Mouse (Mus musculus) CD4-positive, CD25-positive, alpha-beta regulatory T cell, adult 4 months (primary cell): ENCODE measurements at regions not wholly inside any gene's neighbourhood (a gene's known extent, or its start where the extent isn't known, plus 50 kb on each side); places are given as distances from the start of the nearest gene placed in this dataset.
A peak's percentile ranks its signal among the peaks of the same experiment; 100 is the strongest.

Experiments used
- ATAC-seq: one replicate; pipeline ENCODE4 v1.8.0; 2017

GRCm38 (mm10) chr13:43852888-43853287 is 68.3 kb downstream of the Cd83 start:
- no peak for ATAC-seq

GRCm38 (mm10) chr13:43854973-43855372 is 70.4 kb downstream of the Cd83 start:
- no peak for ATAC-seq

- ATAC-seq = no peak
Measured at GRCm38 (mm10) chr13:43860932-43861331, 76.4 kb downstream of the Cd83 start.

GRCm38 (mm10) chr13:43861424-43861823 is 76.8 kb downstream of the Cd83 start:
- no peak for ATAC-seq

GRCm38 (mm10) chr13:43862056-43862455 is 77.5 kb downstream of the Cd83 start:
- no peak for ATAC-seq

- ATAC-seq = no peak
Measured at GRCm38 (mm10) chr13:43862586-43862985, 78.0 kb downstream of the Cd83 start.

- ATAC-seq = no peak
Measured at GRCm38 (mm10) chr13:43863581-43864100, 79.1 kb downstream of the Cd83 start.

GRCm38 (mm10) chr13:43864153-43864861 is 79.7 kb downstream of the Cd83 start:
- ATAC-seq = peak; percentile 99

GRCm38 (mm10) chr13:43865036-43865435 is 80.5 kb downstream of the Cd83 start:
- no peak for ATAC-seq

GRCm38 (mm10) chr13:43875895-43876294 is 91.3 kb downstream of the Cd83 start:
- no peak for ATAC-seq

- ATAC-seq = no peak
Measured at GRCm38 (mm10) chr13:43887284-43887683, 102.7 kb downstream of the Cd83 start.

GRCm38 (mm10) chr13:43891928-43892327 is 107.4 kb downstream of the Cd83 start:
- no peak for ATAC-seq

- no peak for ATAC-seq
Measured at GRCm38 (mm10) chr13:43895990-43896389, 111.4 kb downstream of the Cd83 start.

- ATAC-seq = no peak
Measured at GRCm38 (mm10) chr13:43897046-43897445, 112.5 kb downstream of the Cd83 start.

- ATAC-seq = peak; percentile 86
Measured at GRCm38 (mm10) chr13:43898555-43899258, 114.1 kb downstream of the Cd83 start.

GRCm38 (mm10) chr13:43900115-43900514 is 115.5 kb downstream of the Cd83 start:
- ATAC-seq = no peak

- ATAC-seq = no peak
Measured at GRCm38 (mm10) chr13:43900758-43901157, 116.2 kb downstream of the Cd83 start.

GRCm38 (mm10) chr13:43903391-43903790 is 118.8 kb downstream of the Cd83 start:
- no peak for ATAC-seq

GRCm38 (mm10) chr13:43904291-43904690 is 119.7 kb downstream of the Cd83 start:
- ATAC-seq = no peak

- ATAC-seq = peak; percentile 84
Measured at GRCm38 (mm10) chr13:43906241-43906640, 121.7 kb downstream of the Cd83 start.

GRCm38 (mm10) chr13:43907425-43907824 is 122.8 kb downstream of the Cd83 start:
- ATAC-seq = peak; percentile 59

- ATAC-seq = no peak
Measured at GRCm38 (mm10) chr13:43908041-43908644, 123.6 kb downstream of the Cd83 start.

GRCm38 (mm10) chr13:43909933-43910332 is 125.4 kb downstream of the Cd83 start:
- no peak for ATAC-seq

- ATAC-seq = no peak
Measured at GRCm38 (mm10) chr13:43913476-43913875, 128.9 kb downstream of the Cd83 start.
